Mouse (Mus musculus) forebrain, postnatal 0 days (tissue): ENCODE results near the gene Slc38a8. TPM values are rescaled to one million over a fixed set of nuclear protein-coding genes. Genes with fewer than 3 reads are reported as not detected.
A peak's percentile ranks its signal among the peaks of the same experiment; 100 is the strongest.

Experiments
- ATAC-seq: fragments of 200-750 bp; cut with Nextera tagmentation; 2 replicates; pipeline ENCODE4 v1.8.0; 2017; ENCODE audit warnings: mild to moderate bottlenecking, moderate library complexity
- DNase-seq: peaks from one replicate; pipeline ENCODE4 v3.0.0-alpha.2; 2015
- H3K27ac ChIP-seq: fragments of 300-500 bp; sonication (generic); 2 replicates; pipeline ENCODE4 v1.5.1; 2014; ENCODE audit warnings: low read depth, mild to moderate bottlenecking, antibody characterized with exemption, low read length, moderate library complexity, mixed read lengths
- H3K27me3 ChIP-seq: fragments of 300-500 bp; sonication (generic); 2 replicates; pipeline ENCODE4 v1.6.1; 2014; ENCODE audit warnings: mild to moderate bottlenecking, low read length, mixed read lengths; ENCODE audit not compliant: insufficient read depth
- H3K36me3 ChIP-seq: fragments of 300-500 bp; sonication (generic); 2 replicates; pipeline ENCODE4 v1.6.1; 2014; ENCODE audit warnings: mild to moderate bottlenecking, moderate library complexity; ENCODE audit not compliant: insufficient read depth
- H3K4me1 ChIP-seq: fragments of 300-500 bp; sonication (generic); 2 replicates; pipeline ENCODE4 v1.6.1; 2014; ENCODE audit warnings: antibody characterized with exemption; ENCODE audit not compliant: insufficient read depth
- H3K4me2 ChIP-seq: fragments of 300-500 bp; sonication (generic); 2 replicates; pipeline ENCODE4 v1.6.1; 2014; ENCODE audit warnings: low read depth, mild to moderate bottlenecking, moderate library complexity
- H3K4me3 ChIP-seq: fragments of 300-500 bp; sonication (generic); 2 replicates; pipeline ENCODE4 v1.5.1; 2014; ENCODE audit warnings: low read depth, low read length, mixed read lengths
- H3K9ac ChIP-seq: fragments of 300-500 bp; sonication (generic); 2 replicates; pipeline ENCODE4 v1.6.1; 2014; ENCODE audit warnings: mild to moderate bottlenecking
- H3K9me3 ChIP-seq: fragments of 300-500 bp; sonication (generic); 2 replicates; pipeline ENCODE4 v1.6.1; 2016; ENCODE audit warnings: low read length
- CTCF ChIP-seq: sonication (generic); IDR thresholded peaks from 2 replicates; pipeline ENCODE4 v1.5.1; 2016; ENCODE audit warnings: antibody characterized with exemption, control low read depth, low read depth
- WGBS: fragments of 180-500 bp; shearing (Covaris S2); extraction: QIAGEN DNeasy Blood & Tissue Kit; methylation state at CpG from one replicate; pipeline ENCODE4 v1.1.7; 2014; 5-methylcytosine and 5-hydroxymethylcytosine counted together
- polyA plus RNA-seq: library from polyadenylated mRNA; unstranded; fragments of >200 nt; fragmentation: Nextera tagmentation; extraction: Ambion mirVana; gene quantifications from 2 replicates; pipeline ENCODE4 v1.2.1, GENCODE M21; 2015
- total RNA-seq: library from RNA; depleted of rRNA; stranded (reverse); fragments of >200 nt; gene quantifications from 2 replicates; pipeline ENCODE4 v1.2.3, GENCODE M21; 2014

Gene Slc38a8
- total and polyA plus RNA-seq, 2 experiments from 2014 or later = 0.12 TPM; not detected in 1

DNA sequence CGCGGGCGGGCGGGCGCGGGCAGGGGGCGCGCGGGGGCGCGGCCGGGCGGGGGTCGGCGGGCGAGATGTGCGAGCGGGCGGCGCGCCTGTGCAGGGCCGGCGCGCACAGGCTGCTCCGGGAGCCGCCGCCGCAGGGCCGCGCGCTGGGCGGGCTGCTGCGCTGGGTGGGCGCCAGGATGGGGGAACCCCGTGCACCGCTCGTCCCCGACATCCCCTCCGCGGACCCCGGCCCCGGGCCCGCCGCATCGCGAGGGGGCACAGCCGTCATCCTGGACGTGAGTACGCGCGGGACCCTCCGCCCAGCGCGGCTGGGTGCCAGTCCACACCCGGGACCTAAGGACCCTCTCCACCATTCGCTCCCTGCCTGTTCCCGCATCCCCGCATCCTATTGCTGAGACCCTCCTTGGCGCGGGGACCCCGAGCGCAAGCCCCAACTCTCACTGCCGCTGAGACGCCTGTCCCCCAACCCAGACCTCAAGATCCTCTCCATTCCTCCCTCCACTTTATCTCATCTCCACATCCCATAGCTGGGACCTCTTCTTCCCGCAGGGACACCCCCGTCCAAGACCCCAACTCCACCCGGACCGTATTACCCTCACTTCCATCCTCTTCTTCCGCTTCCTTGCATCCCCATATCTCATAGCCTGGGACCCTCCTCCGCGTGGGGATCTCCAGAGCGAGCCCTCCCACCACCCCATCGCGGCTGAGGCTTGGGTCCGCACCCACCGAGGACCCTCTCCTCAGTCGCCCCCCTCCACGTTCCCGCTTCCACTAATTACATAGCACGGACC, 54.3 kb downstream of the Slc38a8 start:
- Histone ChIP-seq H3K27ac (no peak overlapping the region; the same call in 1 of the 2 replicates), H3K9me3 (no peaks in the 10 kb centered on the region)
- under 1% methylated on average over 55 of the region's 80 CpGs for WGBS

GRCm38 (mm10) chr8:119446211-119446989, 55.1 kb downstream of the Slc38a8 start, which contains the start of gene Necab2:
TSS of gene Necab2 (plus strand) at chr8:119446719.
- H3K4me2 ChIP-seq = peak within 1 kb of the TSS; percentile 91
- TF ChIP-seq CTCF = peak; percentile 91
- H3K27ac ChIP-seq = no peak within 1 kb of the TSS; the same call in 1 of the 2 replicates
- DNase-seq (peak; percentile 88), ATAC-seq (peak; percentile 76)
- no peaks in the 10 kb centered on the region for H3K4me1 ChIP-seq
- no peaks in the 10 kb centered on the region for H3K9me3 ChIP-seq
- peak within 1 kb of the TSS; percentile 68 for H3K4me3 ChIP-seq
- no peaks in the 10 kb centered on the region for H3K36me3 ChIP-seq
- H3K27me3 ChIP-seq = no peaks in the 10 kb centered on the region
- H3K9ac ChIP-seq = peak within 1 kb of the TSS; percentile 70
- WGBS = 3% methylated on average over 33 of the region's 52 CpGs

More for the DNA sequence above, 54.3 kb downstream of the Slc38a8 start:
- no peaks in the 10 kb centered on the region for H3K36me3 ChIP-seq
- peak overlapping the region; percentile 91 for H3K4me2 ChIP-seq
- no peaks in the 10 kb centered on the region for H3K27me3 ChIP-seq
- DNase-seq = peak; percentile 40
- ATAC-seq = peak; percentile 69
- no peak for TF ChIP-seq CTCF
- no peaks in the 10 kb centered on the region for H3K4me1 ChIP-seq
- peak overlapping the region; percentile 70 for H3K9ac ChIP-seq
- peak overlapping the region; percentile 68 for H3K4me3 ChIP-seq

- Histone ChIP-seq H3K4me2 (no peak overlapping the region), H3K36me3 (no peaks in the 10 kb centered on the region), H3K4me1 (no peaks in the 10 kb centered on the region), H3K27ac (no peak overlapping the region), H3K9ac (no peak overlapping the region), H3K9me3 (no peaks in the 10 kb centered on the region), H3K4me3 (no peak overlapping the region), H3K27me3 (no peaks in the 10 kb centered on the region)
- no peak for TF ChIP-seq CTCF
- no peak for DNase-seq
- no peak for ATAC-seq
- WGBS = 93% methylated on average over 8 of the region's 8 CpGs
Measured at GRCm38 (mm10) chr8:119442970-119443369, 58.5 kb downstream of the Slc38a8 start.

GRCm38 (mm10) chr8:119442013-119442412, 59.5 kb downstream of the Slc38a8 start:
- H3K27ac ChIP-seq = no peak overlapping the region
- no peak overlapping the region for H3K4me2 ChIP-seq
- no peak for TF ChIP-seq CTCF
- 56% methylated on average over 5 of the region's 5 CpGs for WGBS
- H3K4me3 ChIP-seq = no peak overlapping the region
- no peaks in the 10 kb centered on the region for H3K4me1 ChIP-seq
- no peaks in the 10 kb centered on the region for H3K36me3 ChIP-seq
- DNase-seq = no peak
- H3K9me3 ChIP-seq = no peaks in the 10 kb centered on the region
- no peak for ATAC-seq
- no peaks in the 10 kb centered on the region for H3K27me3 ChIP-seq
- no peak overlapping the region for H3K9ac ChIP-seq

DNA sequence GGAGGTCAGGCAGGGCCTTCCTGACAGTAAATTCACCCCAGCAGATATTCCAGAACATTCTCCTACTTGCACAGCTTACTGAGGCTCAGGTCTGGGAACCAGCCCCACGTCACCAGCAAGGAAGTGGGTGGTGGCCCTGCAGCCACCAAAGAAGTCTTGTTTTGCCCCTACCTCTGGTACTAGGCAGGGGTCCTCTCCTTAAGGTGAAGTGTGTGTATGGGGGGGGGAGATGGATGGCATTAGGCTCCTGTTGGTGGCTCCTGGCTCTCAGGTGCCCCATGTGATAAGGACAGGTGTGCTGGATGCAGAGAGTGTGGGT, 60.6 kb downstream of the Slc38a8 start:
- no peak for ATAC-seq
- no peak overlapping the region for H3K4me3 ChIP-seq
- TF ChIP-seq CTCF = no peak
- H3K36me3 ChIP-seq = no peaks in the 10 kb centered on the region
- no peak for DNase-seq
- H3K27ac ChIP-seq = no peak overlapping the region
- no peaks in the 10 kb centered on the region for H3K4me1 ChIP-seq
- 40% methylated on average over 1 of the region's 1 CpGs for WGBS
- H3K27me3 ChIP-seq = no peaks in the 10 kb centered on the region
- 0 out of 2 replicates have a peak overlapping the region, but pooled peaks have one; percentile 1 for H3K9ac ChIP-seq
- H3K4me2 ChIP-seq = no peak overlapping the region
- no peaks in the 10 kb centered on the region for H3K9me3 ChIP-seq

- Histone ChIP-seq H3K27ac (no peak overlapping the region), H3K36me3 (no peaks in the 10 kb centered on the region), H3K9me3 (no peaks in the 10 kb centered on the region), H3K4me3 (no peak overlapping the region), H3K4me2 (no peak overlapping the region), H3K27me3 (no peaks in the 10 kb centered on the region), H3K9ac (0 out of 2 replicates have a peak overlapping the region, but pooled peaks have one; percentile 1), H3K4me1 (no peaks in the 10 kb centered on the region)
- peak; percentile 78 for TF ChIP-seq CTCF
- DNase-seq (peak; percentile 82), ATAC-seq (peak; percentile 55)
- 15% methylated on average over 16 of the region's 16 CpGs for WGBS
Measured at GRCm38 (mm10) chr8:119440250-119440951, 61.1 kb downstream of the Slc38a8 start.
